Mouse (Mus musculus) neural tube, embryonic 13.5 days (tissue): Measurements from ENCODE around the gene Hist1h4b. TPM values are rescaled to one million over a fixed set of nuclear protein-coding genes. Genes with fewer than 3 reads are reported as not detected.

Experiments
- ATAC-seq: fragments of 200-750 bp; cut with Nextera tagmentation; 2 replicates; pipeline ENCODE4 v1.8.0; 2017; ENCODE audit warnings: low read depth, mild to moderate bottlenecking, moderate TSS enrichment, moderate library complexity
- H3K27ac ChIP-seq: fragments of 300-500 bp; sonication (generic); replicated peaks from 2 replicates; pipeline ENCODE4 v1.5.1; 2015; ENCODE audit warnings: moderate library complexity, mild to moderate bottlenecking, inconsistent platforms
- H3K27me3 ChIP-seq: fragments of 300-500 bp; sonication (generic); 2 replicates; pipeline ENCODE4 v1.6.1; 2015; ENCODE audit warnings: mild to moderate bottlenecking, inconsistent platforms
- H3K36me3 ChIP-seq: fragments of 300-500 bp; sonication (generic); 2 replicates; pipeline ENCODE4 v1.6.1; 2015; ENCODE audit warnings: mild to moderate bottlenecking, inconsistent platforms
- H3K4me1 ChIP-seq: fragments of 300-500 bp; sonication (generic); replicated peaks from 2 replicates; pipeline ENCODE4 v1.6.1; 2015; ENCODE audit warnings: inconsistent platforms
- H3K4me2 ChIP-seq: fragments of 300-500 bp; sonication (generic); 2 replicates; pipeline ENCODE4 v1.6.1; 2015; ENCODE audit warnings: inconsistent platforms, mild to moderate bottlenecking, moderate library complexity
- H3K4me3 ChIP-seq: fragments of 300-500 bp; sonication (generic); 2 replicates; pipeline ENCODE4 v1.5.1; 2015; ENCODE audit warnings: mild to moderate bottlenecking, inconsistent platforms
- H3K9ac ChIP-seq: fragments of 300-500 bp; sonication (generic); 2 replicates; pipeline ENCODE4 v1.6.1; 2015; ENCODE audit warnings: moderate library complexity, mild to moderate bottlenecking, inconsistent platforms
- H3K9me3 ChIP-seq: fragments of 300-500 bp; sonication (generic); 2 replicates; pipeline ENCODE4 v1.6.1; 2016; ENCODE audit warnings: inconsistent platforms
- WGBS: fragments of 180-500 bp; shearing (Covaris S2); methylation state at CpG from one replicate; pipeline ENCODE4 v1.1.7; 2015; 5-methylcytosine and 5-hydroxymethylcytosine counted together
- polyA plus RNA-seq: library from polyadenylated mRNA; unstranded; fragments of >200 nt; fragmentation: Nextera tagmentation; extraction: Ambion mirVana; gene quantifications from 2 replicates; pipeline ENCODE4 v1.2.1, GENCODE M21; 2015

Gene Hist1h4b
- polyA plus RNA-seq, 1 experiment from 2014 or later: 2.3 TPM

- H3K27ac ChIP-seq: no peak overlapping the region
- H3K4me2 ChIP-seq: no peak overlapping the region
- H3K4me3 ChIP-seq: no peak overlapping the region
- 94% methylated on average over 9 of the region's 9 CpGs for WGBS
- no peak for ATAC-seq
- H3K9ac ChIP-seq: no peak overlapping the region
- no peaks in the 10 kb centered on the region for H3K4me1 ChIP-seq
- no peaks in the 10 kb centered on the region for H3K27me3 ChIP-seq
- H3K9me3 ChIP-seq: no peaks in the 10 kb centered on the region
- H3K36me3 ChIP-seq: no peaks in the 10 kb centered on the region
Measured at GRCm38 (mm10) chr13:23729192-23729525, 27.7 kb upstream of the Hist1h4b start.

DNA sequence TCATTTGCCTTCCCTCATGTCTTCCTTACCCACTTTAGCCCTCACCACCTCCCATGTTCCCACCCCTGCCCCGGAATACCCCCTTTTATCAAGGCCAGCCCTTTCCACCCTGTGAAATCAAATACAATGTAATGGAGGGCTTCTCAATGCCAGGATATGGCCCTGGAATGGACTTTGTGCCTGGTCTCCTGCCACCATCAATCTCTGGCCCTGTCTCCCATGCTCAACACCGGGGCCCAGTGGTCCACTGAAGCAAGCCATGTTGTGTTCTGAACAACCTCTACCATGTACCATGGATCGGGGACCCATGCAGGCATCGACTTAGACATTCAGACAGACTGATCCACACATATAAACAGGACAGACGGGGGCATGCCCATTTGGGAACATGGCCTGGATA lies 27.1 kb upstream of the Hist1h4b start:
- no peak overlapping the region for H3K4me2 ChIP-seq
- no peak overlapping the region for H3K9ac ChIP-seq
- no peaks in the 10 kb centered on the region for H3K9me3 ChIP-seq
- no peaks in the 10 kb centered on the region for H3K27me3 ChIP-seq
- H3K36me3 ChIP-seq: no peaks in the 10 kb centered on the region
- no peaks in the 10 kb centered on the region for H3K4me1 ChIP-seq
- no peak overlapping the region for H3K4me3 ChIP-seq
- ATAC-seq: no peak
- no peak overlapping the region for H3K27ac ChIP-seq
- WGBS: 90% methylated on average over 5 of the region's 5 CpGs

DNA sequence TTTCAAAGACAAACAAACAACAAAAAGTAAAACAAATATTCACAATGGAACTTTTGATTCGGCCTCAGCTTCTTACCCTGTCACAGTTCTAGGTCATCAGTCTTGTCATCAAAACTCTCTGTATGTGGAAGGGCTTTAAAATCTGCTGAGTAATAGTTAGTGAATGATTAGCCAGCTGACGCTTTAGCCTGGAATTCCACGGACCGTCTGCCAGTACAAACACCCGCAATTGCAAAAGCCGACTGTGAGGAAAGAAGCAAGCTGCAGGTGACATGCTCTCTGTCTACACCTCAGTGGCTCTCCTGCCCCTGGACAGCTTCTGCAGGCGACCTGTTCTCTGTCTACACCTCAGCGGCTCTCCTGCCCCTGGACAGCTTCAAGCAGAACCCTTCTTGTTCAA lies 26.3 kb upstream of the Hist1h4b start:
- Histone ChIP-seq H3K9ac (no peak overlapping the region), H3K9me3 (no peaks in the 10 kb centered on the region), H3K4me3 (no peak overlapping the region), H3K27me3 (no peaks in the 10 kb centered on the region), H3K4me2 (no peak overlapping the region), H3K4me1 (no peaks in the 10 kb centered on the region), H3K27ac (no peak overlapping the region), H3K36me3 (no peaks in the 10 kb centered on the region)
- ATAC-seq: no peak
- 37% methylated on average over 8 of the region's 8 CpGs for WGBS

DNA sequence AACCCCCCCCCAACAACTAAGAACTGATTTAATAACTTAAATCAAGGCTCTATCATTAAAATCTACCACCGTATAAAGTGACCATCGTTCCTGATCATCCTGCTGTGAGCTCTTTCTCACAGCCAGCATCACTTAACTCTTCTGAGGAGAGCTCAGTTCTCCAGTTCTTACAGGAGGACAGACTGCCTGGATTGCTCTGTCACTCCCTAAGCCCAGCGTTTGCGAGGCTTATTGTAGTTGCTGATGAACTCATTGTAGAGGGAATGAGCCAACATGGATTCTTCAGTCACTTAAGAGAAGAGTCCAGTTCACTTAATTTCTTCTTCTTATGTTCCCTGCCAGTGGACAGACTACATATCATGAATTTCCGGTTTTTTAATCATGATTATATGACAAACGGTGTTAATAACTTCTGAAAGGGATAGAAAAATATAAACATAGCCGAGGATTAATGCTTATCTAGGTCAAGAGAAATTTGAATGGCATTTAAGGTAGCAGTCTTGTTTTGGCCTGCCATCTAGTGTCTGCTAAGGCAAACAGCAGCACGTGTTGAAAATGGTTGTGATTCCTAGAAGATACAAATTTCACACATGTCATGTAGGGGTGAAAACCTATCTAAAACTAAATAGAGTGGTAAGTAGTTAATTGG lies 24.5 kb upstream of the Hist1h4b start:
- Histone ChIP-seq H3K27ac (no peak overlapping the region), H3K36me3 (no peaks in the 10 kb centered on the region), H3K4me3 (no peak overlapping the region), H3K4me1 (no peaks in the 10 kb centered on the region), H3K27me3 (no peaks in the 10 kb centered on the region), H3K9me3 (no peaks in the 10 kb centered on the region), H3K4me2 (no peak overlapping the region), H3K9ac (no peak overlapping the region)
- ATAC-seq: no peak
- WGBS: 26% methylated on average over 8 of the region's 8 CpGs

DNA sequence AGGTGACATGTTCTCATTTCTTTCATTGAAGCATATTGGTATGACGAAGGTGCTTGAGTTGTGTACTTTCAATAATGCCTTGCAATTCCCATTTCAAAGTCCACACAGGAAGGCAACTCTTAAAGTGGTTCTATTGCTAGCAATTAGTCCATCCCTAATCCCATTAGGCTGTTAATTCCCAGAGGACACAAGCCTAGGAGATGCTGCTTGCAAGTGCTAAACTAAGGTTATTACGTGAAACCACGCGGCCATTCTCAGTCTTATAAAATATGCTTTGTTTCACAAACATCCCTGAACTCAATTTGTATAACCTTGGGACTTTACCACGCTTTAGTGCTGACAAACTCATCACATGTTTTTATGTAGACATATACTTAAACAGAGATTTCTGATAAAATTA lies 19.7 kb upstream of the Hist1h4b start:
- ATAC-seq: no peak
- Histone ChIP-seq H3K4me1 (peaks cover 28% of the 10 kb centered on the region), H3K9ac (no peak overlapping the region), H3K27me3 (no peaks in the 10 kb centered on the region), H3K9me3 (no peaks in the 10 kb centered on the region), H3K4me2 (no peak overlapping the region), H3K36me3 (no peaks in the 10 kb centered on the region), H3K4me3 (no peak overlapping the region), H3K27ac (no peak overlapping the region)
- WGBS: 75% methylated on average over 5 of the region's 5 CpGs

DNA sequence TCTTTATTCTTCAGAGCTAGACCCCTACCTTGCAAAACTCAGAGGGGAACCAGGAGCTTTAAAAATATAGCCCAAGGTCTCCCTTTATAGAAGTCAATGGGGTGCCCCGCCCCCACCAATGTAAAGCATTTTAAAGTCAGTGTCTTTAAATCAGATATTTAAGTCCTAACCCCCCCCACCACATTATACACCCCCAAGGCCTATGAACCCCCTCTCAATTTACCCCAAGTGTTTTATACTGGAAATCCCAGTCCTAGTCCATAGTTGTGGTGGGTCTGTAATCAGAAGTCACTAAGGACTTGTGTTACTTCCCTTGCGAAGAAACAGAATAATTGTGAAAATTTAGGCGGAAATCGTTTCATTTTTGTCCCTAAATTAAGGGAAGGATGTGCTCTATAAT lies 18.8 kb upstream of the Hist1h4b start:
- Histone ChIP-seq H3K36me3 (no peaks in the 10 kb centered on the region), H3K4me2 (peak overlapping the region; percentile 98), H3K4me1 (peaks cover 28% of the 10 kb centered on the region), H3K9me3 (no peaks in the 10 kb centered on the region), H3K9ac (peak overlapping the region; percentile 78), H3K27me3 (no peaks in the 10 kb centered on the region), H3K27ac (peak overlapping the region; percentile 90), H3K4me3 (peak overlapping the region; percentile 48)
- WGBS: 22% methylated on average over 4 of the region's 4 CpGs
- ATAC-seq: no peak

DNA sequence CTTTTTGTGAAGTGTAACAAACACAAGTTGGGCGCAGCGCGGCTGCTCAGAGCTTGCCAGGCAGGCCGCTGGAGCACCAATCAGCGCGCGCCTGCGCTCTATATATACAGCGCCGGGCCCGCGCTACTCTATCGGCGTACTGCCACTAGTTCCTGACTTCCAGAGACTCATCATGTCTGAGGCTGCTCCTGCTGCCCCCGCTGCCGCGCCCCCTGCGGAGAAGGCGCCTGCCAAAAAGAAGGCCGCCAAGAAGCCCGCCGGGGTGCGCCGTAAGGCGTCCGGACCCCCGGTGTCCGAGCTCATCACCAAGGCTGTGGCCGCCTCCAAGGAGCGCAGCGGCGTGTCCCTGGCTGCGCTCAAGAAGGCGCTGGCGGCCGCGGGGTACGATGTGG lies 18.1 kb upstream of the Hist1h4b start, which contains the start of gene Hist1h1c:
Gene Hist1h1c (plus strand): TSS at position 132 of the 392 bp plus-strand sequence.
- H3K4me2 ChIP-seq: peak within 1 kb of the TSS; percentile 98
- no peaks in the 10 kb centered on the region for H3K9me3 ChIP-seq
- H3K4me3 ChIP-seq: peak within 1 kb of the TSS; percentile 48
- H3K27ac ChIP-seq: peak within 1 kb of the TSS; percentile 90
- H3K4me1 ChIP-seq: peaks cover 28% of the 10 kb centered on the region
- H3K9ac ChIP-seq: peak within 1 kb of the TSS; percentile 78
- no peaks in the 10 kb centered on the region for H3K27me3 ChIP-seq
- under 1% methylated on average over 38 of the region's 38 CpGs for WGBS
- H3K36me3 ChIP-seq: no peaks in the 10 kb centered on the region
- peak; percentile 95 for ATAC-seq

DNA sequence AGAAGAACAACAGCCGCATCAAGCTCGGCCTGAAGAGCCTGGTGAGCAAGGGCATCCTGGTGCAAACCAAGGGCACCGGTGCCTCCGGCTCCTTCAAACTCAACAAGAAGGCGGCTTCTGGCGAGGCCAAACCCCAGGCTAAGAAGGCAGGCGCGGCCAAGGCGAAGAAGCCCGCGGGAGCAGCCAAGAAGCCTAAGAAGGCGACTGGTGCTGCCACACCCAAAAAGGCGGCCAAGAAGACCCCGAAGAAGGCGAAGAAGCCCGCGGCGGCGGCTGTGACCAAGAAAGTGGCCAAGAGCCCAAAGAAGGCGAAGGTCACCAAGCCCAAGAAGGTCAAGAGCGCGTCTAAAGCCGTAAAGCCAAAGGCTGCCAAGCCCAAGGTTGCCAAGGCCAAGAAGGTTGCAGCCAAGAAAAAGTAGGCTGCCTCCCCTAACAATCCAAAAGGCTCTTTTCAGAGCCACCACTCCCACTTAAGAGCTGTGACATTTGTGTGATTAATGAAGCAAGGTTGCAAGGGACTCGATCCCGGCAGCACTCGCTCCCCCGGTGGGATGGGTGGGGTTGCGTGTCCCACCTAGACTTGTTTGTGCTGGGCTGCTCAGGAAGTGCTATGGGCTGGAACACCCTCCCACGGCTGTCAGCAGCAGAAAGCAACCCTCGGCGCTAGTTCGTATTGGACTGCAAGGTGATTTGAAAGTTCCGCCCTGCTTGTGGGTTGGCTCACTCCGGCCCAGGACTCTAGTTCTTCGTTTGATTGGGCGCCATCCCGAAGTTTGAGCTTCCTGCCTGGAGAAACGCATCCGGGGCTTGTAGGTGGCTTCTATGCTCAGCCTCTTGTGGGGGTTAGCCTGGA lies 17.5 kb upstream of the Hist1h4b start:
- no peaks in the 10 kb centered on the region for H3K36me3 ChIP-seq
- ATAC-seq: peak; percentile 93
- no peaks in the 10 kb centered on the region for H3K9me3 ChIP-seq
- peaks cover 28% of the 10 kb centered on the region for H3K4me1 ChIP-seq
- H3K9ac ChIP-seq: peak overlapping the region; percentile 78
- H3K4me2 ChIP-seq: peak overlapping the region; percentile 98
- peak overlapping the region; percentile 48 for H3K4me3 ChIP-seq
- WGBS: under 1% methylated on average over 39 of the region's 39 CpGs
- H3K27me3 ChIP-seq: no peaks in the 10 kb centered on the region
- peak overlapping the region; percentile 90 for H3K27ac ChIP-seq

- Histone ChIP-seq H3K36me3 (no peaks in the 10 kb centered on the region), H3K9me3 (no peaks in the 10 kb centered on the region), H3K27ac (peak overlapping the region; percentile 90), H3K4me3 (peak overlapping the region; percentile 48), H3K4me2 (peak overlapping the region; percentile 98), H3K27me3 (no peaks in the 10 kb centered on the region), H3K9ac (peak overlapping the region; percentile 78), H3K4me1 (peaks cover 32% of the 10 kb centered on the region)
- no peak for ATAC-seq
- 1% methylated on average over 14 of the region's 14 CpGs for WGBS
Measured at GRCm38 (mm10) chr13:23739922-23740252, 16.9 kb upstream of the Hist1h4b start.

DNA sequence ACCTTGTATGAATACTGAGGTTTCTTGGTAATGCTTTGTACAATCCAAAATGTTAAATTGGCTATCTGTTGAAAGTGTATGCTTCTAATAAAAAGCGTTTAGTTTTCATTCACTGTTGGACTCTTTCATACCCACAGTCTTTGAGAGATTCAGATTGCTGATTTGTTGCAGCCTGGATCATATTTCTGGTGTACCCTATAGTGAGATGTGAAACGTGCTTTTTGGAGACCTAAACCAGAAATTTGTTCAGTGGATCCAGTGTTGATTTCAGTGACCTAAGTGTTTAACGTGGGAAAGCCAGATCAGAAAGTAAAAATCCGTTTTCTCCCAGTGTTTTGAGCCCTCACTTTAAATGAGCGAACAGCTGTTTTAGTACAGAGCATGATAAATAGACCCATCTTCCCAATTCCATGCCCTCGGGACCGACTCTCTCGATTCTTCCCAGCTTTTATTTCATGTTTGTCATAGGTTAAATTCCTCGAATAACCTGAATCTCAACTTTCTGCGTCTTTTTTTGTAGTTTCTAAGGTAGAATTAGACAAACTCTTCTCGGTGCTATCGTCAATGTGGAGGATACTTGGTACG lies 16.5 kb upstream of the Hist1h4b start:
- 33% methylated on average over 13 of the region's 13 CpGs for WGBS
- Histone ChIP-seq H3K27me3 (no peaks in the 10 kb centered on the region), H3K4me1 (peaks cover 32% of the 10 kb centered on the region), H3K36me3 (no peaks in the 10 kb centered on the region), H3K27ac (peak overlapping the region; percentile 90), H3K9me3 (no peaks in the 10 kb centered on the region), H3K4me2 (peak overlapping the region; percentile 98), H3K4me3 (peak overlapping the region; percentile 48), H3K9ac (peak overlapping the region; percentile 78)
- no peak for ATAC-seq

GRCm38 (mm10) chr13:23740910-23741309 lies 15.9 kb upstream of the Hist1h4b start:
- Histone ChIP-seq H3K27me3 (no peaks in the 10 kb centered on the region), H3K9ac (no peak overlapping the region), H3K4me2 (peak overlapping the region; percentile 98), H3K4me1 (peaks cover 32% of the 10 kb centered on the region), H3K4me3 (no peak overlapping the region), H3K27ac (no peak overlapping the region), H3K9me3 (no peaks in the 10 kb centered on the region), H3K36me3 (no peaks in the 10 kb centered on the region)
- no peak for ATAC-seq
- 69% methylated on average over 5 of the region's 5 CpGs for WGBS

DNA sequence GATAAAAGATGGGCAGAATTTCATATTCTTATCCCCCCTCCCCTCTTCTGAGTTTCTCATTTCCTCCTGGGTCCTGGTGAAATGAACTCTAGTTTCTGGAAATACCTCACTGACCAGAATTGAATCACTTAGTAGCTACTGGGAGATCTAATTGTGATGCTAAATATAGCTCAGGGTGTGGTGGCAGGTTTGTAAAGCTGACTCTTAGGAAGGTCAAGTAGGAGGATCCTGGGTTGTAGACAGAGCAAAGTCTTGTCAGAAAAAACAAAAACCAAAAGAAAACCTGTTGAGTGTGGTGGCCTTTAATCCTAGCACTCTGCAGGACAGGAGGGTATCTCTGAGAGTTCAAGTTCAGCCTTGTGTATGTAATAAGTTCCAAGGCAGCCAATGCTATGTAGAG lies 14.8 kb upstream of the Hist1h4b start:
- Histone ChIP-seq H3K4me1 (peaks cover 33% of the 10 kb centered on the region), H3K9me3 (no peaks in the 10 kb centered on the region), H3K27me3 (no peaks in the 10 kb centered on the region), H3K36me3 (no peaks in the 10 kb centered on the region), H3K9ac (no peak overlapping the region), H3K4me3 (no peak overlapping the region), H3K4me2 (no peak overlapping the region), H3K27ac (no peak overlapping the region)
- no peak for ATAC-seq
